Mouse (Mus musculus): ENCODE results near the gene Cep19. TPM values are rescaled to one million over a fixed set of nuclear protein-coding genes. Genes with fewer than 3 reads are reported as not detected.

Gene Cep19
- total RNA-seq, 2 experiments from 2014 or later: 61.5 to 65.9 TPM

GRCm38 (mm10) chr16:32105698-32106097 is 6.1 kb downstream of the Cep19 start:
- no peak for DNase-seq (ENCODE audit: low spot score in 2 of 2)

DNA sequence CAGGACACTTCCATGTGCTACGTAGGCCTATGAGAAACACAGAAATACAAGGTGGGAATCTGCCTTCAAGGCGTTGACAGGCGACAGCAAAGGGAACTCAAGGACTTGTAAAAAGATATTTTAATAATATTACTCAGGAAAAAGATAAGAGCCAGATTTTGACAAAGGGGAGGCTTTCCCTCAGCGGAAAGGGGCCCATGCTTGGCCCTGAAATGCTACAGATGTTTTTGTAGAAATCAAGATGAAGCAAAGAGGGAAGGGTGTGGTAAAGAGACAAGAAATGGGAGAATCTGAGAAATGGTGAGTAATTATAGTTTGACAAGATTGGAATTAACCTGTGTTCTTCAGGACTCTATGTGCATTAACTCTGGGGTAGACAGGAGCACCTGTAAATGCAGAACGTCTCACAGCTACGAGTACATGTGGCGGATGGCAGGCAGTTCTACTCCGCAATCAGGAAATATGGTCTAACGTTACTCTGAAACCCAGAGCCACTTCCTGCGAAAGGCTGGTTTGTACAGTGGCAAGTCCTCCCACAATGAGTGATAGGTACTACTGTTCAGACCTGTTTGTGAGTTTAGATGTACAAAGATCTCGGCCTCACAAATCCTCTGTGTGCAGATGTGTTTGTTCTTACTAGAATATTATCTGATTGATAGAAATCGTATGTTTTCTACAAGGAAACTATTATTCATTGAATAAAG is 7.9 kb downstream of the Cep19 start:
- no peak for DNase-seq (ENCODE audit: low spot score in 2 of 2)

DNA sequence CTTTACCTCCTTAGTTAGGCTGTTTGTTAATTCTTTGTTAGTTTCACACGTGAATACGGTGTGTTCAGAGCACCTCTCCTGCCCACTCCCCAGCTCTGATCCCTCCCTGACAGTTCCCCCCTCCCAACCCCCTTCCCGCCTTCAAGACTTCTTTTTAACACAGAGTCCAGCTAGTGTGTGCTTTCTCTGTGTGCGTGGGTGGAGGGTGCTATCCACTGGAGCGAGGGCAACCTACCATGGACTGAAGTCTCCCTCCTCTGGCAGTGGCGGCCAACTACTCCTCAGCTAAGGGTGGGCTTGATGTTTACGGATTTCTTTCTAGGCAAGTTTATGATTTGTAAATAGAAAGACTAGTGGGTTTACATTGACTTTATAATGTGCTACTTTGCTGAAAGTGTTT is 8.6 kb downstream of the Cep19 start:
- no peak for DNase-seq (ENCODE audit: low spot score in 2 of 2)

- no peak for DNase-seq (ENCODE audit: low spot score in 2 of 2)
These were observed 9.0 kb downstream of the Cep19 start for GRCm38 (mm10) chr16:32108578-32108977.

DNA sequence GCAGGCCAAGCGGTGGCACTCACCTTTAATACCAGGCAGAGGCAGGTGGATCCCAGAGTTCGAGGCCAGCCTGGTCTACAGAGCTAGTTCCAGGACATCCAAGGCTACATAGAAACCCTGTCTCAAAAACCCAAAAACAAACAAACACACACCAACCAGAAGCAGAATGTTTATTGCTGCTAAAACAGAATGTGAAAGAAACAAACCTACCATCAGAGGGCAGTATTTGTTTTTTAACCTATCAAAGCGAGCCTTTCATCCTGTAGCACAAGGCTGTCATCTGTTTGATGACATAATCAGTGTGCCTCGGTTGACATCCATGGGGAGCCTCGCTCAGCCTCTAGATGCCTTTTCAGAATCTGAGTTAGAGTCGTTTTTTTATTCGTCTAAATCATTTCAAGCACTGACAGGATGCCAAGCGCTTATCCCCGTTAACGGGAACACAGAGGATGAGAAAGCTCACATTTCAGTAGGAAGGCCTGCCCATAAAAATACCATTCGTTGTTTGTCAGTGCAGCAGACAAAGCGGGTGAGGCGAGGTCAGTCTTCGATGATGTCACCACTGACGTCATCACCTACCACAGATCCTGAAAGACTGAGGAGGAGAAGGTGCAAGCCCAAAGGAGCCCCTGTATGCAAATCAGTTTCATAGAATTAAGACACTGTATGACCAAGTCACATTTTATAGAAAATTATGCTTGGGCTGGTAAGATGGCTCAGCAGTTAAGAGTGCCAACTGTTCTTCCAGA is 11.5 kb downstream of the Cep19 start:
- DNase-seq (ENCODE audit: low spot score in 2 of 2): no peak

GRCm38 (mm10) chr16:32113541-32114218 is 14.1 kb downstream of the Cep19 start:
- peak; percentile 33 to 65 for DNase-seq (ENCODE audit: low spot score in 2 of 2)

DNA sequence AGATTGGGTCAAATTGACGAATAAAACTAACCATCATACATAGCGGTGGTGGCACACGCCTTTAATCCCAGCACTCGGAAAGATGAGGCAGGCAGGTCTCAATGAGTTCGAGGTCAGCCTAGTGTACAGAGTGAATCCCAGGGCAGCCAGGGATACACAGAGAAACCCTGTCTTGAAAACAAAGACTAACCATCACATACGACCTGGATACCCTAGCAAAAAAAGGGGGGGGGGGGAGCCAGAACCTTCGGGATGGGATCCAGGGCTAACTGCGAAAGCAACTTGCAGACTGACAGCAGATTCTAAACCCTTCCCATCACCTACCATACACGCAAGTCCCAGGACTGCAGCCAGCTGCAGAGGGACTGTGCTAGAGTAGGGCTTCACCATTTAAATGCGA is 14.8 kb downstream of the Cep19 start:
- no peak for DNase-seq (ENCODE audit: low spot score in 2 of 2)

GRCm38 (mm10) chr16:32114968-32115695 is 15.5 kb downstream of the Cep19 start:
- peak; percentile 83 to 88 for DNase-seq (ENCODE audit: low spot score in 2 of 2)

DNA sequence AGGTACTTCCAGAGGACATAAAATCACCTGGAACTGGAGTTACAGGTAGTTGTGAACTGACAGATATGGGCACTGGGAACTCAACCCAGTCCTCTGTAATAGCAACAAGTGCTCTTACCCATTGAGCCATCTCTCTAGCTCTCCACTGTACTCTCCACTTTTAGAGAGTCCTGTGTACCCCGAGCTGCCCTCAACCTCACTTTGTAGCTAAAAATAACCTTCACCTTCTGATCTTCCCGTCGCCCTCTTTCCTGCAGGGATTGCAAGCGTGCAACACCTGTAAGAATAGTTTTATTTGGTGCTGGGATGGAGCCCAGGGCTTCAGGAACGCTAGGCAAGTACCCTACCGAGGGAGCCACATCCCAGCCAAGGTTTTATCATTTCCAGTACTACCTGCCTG is 16.2 kb downstream of the Cep19 start:
- no peak for DNase-seq (ENCODE audit: low spot score in 2 of 2)

- no peak for DNase-seq (ENCODE audit: low spot score in 2 of 2)
These were observed 16.6 kb downstream of the Cep19 start for GRCm38 (mm10) chr16:32116186-32116585.

DNA sequence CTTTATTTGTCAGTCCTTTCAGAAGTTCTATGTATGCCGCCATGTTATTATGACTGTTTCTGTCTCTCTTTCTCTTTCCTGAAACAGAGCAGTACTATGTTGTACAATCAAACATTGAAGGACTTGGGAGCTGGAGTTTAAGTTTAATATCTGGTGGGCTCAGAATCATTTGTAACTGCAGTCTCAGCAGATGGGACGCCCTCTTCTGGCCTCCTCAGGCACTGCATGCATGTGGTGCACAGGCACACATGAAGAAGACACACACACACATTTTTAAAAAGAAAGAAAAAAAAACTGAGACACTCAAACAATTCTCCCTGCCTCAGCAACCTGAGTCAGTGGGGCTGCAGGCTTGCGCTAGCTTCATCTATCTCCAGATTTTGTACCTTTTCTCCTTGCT is 20.9 kb downstream of the Cep19 start:
- DNase-seq (ENCODE audit: low spot score in 2 of 2): no peak

- no peak for DNase-seq (ENCODE audit: low spot score in 2 of 2)
These were observed 24.4 kb downstream of the Cep19 start for GRCm38 (mm10) chr16:32124020-32124419.

DNA sequence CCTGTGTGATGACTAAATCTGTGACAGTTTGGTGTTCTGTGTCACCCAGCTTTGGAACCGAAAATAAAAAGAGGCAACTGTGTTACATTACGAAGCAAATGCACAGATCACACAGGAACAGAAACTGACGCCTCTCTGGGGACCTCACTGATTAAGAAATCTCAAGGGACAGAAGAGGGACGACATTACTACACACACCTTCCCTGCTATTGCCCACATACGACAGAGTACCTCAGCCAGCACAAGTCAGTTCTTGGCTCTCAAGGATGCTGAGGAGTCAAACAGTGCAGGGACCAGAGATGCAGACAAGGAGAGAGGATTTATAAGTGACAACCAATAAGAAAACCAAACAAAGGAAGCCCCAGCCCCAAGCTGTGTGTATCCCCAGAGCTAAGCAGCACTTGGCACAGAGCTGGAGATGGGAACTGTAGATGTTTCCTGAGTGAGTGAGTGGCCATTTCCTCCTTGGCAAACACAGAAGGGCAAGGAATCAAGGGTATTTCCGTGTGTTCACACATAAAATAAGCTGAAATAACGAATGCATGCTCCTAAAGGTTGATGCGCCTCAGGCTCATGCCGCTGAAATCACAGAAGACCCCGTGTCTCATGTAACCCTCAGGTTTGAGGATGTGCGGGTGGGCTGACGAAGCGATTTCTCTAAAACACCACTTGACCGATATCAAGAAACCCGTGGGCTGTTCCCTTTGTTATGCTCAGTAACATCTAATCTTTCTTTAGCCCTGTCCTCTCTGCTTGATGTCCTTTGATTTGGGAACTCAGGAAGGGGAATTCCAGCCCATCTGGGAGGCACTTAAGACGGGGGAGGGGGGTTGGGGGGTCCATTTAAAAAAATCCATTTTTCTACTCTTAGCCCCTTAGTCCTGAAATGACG is 25.1 kb downstream of the Cep19 start:
- no peak for DNase-seq (ENCODE audit: low spot score in 2 of 2)

GRCm38 (mm10) chr16:32125364-32125763 is 25.8 kb downstream of the Cep19 start:
- DNase-seq (ENCODE audit: low spot score in 2 of 2): no peak

DNA sequence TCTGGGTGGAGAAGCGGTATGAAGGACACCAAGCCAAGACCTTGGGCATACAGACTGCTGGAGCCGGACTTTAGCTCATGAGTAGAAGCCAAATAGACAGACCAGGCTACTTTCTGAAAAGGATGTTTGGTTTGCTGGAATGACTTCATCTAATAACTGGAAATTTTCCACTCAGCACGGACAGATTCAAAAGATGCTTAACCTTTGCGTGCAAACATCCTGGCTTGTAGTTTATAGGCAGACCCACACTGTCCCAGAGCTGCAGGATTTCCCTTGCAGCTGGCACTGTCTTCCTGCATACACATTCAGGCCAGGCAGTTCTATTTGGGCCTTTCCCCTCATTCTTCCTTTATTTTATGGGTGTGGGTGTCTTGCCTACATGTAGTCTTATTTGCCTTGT is 27.4 kb downstream of the Cep19 start:
- DNase-seq (ENCODE audit: low spot score in 2 of 2): no peak

DNA sequence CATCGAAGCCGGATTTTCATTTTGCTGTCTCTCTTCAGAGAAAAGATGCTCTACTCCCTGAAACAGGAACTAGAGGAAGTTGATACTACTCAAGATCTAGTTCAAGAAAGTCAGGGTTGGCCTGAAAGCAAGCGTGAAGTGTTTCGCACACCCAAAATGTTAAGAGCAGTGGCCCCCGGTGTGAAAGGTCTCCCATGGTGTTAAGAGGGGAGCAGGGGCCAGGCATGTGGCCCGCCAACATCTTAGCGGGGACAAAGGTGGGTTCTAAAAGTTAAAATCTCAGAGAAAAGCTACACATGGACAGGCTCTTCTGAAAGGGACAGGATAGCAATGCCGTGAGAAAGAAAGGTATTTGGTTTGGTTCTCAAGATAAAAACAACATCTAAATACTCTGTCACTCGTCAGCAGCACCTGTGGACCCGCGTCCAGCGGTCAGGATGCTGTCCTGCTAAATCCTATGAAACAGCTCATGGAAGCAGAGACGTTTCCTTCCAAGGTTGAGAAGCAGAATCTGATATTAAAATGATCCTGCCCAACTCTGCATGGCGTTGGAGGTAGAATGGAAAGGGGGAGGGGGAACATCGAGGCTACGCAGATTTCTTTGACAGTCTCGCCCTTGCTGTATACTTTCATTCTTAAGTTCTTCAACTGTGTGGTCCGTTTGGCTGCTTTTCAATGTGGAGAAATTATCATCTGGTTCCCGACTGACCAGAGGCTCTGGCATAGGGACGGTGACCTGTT is 30.0 kb downstream of the Cep19 start:
- DNase-seq (ENCODE audit: low spot score in 2 of 2): no peak

DNA sequence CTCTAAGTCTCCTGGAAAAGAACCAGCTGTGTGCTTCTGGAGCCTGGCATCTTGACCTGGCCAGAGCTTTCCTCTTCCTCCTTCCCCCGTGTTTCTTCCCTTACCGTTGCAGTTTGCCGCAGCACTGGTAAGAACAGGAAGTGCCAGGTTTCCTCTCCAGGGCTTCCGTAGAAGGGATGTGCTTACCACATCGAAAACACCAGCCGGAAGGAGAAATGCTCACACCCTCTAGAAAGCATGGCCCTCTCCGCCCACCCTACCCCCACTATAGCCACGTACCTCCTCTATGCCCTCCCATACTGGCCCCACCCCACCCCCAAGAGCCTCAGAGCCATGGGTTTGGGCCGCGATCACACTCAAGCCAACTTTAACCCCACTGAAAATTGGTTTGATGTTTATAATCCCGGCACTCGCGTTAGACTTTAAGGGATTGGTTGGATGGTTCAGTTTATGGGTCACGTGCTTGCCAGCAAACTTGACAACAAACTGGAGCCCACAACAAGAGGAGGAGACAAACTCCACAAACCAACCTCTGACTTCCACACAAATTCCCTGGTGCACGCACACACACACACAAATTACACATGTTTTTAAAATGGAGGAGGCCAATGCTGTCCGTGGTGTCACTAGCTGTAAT is 30.7 kb downstream of the Cep19 start:
- no peak for DNase-seq (ENCODE audit: low spot score in 2 of 2)

- no peak for DNase-seq (ENCODE audit: low spot score in 2 of 2)
These were observed 33.5 kb downstream of the Cep19 start for GRCm38 (mm10) chr16:32133148-32133547.

DNA sequence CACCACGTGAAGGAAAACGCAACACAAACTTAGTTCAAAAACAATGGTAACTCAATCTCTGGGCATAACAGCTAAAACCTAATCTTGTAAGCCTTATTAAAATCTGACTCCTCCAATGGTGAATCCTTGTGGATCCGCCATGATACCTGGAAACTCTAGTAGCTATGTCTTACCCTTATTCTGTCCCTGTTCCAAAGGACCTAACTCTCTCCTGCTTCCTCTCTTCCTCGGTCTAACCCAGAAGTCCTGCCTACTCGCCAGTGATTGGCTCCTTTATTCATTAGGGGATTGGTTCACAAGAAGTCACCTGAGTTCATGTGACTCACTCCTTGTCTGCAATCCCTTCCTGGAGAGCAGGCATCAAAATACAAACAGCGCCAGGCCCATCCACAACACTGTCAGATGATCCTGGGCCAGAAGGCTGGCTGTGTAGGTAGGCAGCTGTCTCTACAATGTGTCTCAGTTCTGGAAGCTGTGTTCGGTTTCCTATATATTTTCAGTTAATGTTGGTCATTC is 36.3 kb downstream of the Cep19 start:
- DNase-seq (ENCODE audit: low spot score in 2 of 2): no peak
